Mouse (Mus musculus) CD8-positive naive resting alpha-beta T cell, adult 57 days (primary cell): ENCODE results near the gene Gabarapl2. TPM values are rescaled to one million over a fixed set of nuclear protein-coding genes. Genes with fewer than 3 reads are reported as not detected.

ENCODE experiments used
- total RNA-seq: library from RNA; stranded (reverse); gene quantifications from one replicate; pipeline ENCODE4 v1.2.4, GENCODE M21; 2023

Gabarapl2 gene
- total RNA-seq = 92.2 TPM

DNA sequence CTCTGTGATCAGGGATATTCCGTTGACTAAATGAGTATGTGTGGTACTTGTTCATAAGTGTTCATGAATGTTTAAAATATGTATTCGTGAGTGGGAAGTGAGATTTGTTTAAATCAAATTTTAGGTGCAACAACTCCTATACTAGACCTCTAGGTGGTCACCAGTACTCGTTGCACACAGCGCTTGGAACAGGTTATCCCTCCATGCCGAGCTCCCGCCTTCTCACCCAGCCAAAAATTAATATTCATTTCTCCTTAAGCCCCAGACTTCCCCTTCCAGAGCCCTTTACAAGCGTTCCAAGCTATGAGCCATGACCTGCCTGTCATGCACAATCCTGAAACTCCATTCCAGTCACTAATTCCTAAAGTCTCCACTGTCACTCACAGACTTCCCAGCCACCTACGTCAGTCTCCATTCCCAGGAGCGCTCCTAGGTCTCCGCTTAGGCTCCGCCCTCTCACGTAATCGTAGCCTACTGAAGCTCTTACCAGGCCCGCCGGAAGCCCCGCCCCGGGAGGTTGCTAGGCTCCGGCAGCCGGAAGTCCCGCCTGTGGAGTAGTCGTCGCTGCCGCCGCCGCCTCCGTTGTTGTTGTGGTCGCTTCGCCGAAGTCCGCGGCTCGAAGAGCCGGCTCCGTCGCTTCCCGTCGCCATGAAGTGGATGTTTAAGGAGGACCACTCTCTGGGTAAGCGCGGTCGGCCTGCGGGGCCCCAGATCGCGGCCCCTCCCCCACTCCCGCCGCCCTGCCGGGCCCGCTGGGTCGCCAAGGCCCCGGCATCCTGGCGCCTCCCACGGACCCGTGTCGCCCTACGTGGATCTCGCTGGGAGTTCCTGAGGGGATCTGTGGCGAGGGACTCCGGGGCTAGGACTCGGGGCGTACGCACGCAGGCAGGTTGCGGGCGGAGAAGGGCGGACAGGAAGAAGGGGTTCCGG lies at the start of gene Gabarapl2:
Gabarapl2 (plus strand) TSS at position 533 of the 930 bp plus-strand sequence.

DNA sequence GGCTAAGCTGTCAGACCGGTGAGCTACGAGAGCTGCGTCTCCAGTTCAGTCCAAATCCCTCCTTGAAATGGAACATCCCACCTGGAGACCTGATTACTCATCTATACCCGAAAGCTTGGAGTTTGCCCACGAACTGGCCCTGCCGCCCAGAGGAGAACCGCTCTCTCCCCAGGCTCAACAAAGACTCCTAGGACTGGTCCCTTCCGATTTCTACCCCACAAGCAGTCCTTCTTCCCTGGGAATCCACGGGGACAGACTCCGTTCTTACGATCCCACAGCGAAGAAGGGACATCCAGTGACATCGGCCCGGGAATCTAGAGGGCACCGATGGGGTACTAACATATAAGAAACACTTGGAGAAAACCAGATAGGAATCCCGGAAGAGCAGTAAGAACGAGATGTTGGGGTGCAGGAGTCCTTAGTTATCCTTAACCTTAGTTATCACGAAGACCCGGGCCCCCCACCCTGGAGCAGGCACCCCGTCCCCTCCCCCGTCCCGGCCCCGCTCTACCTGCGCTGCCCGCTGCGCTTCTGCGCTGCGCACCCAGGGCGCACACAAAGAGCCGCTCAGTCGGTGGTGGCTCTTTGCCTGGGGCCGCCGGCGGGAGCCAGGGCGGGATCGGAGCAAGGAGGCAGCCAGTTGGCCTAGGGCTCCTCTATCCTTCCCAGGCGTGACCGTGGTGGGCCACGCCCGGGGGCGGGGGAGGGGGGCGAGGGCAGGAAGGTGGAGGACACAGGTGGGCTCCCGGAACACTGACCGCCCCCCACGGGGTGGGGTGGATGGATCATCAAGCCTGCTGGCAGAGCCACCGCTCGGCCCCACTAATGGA lies 30.7 kb upstream of the Gabarapl2 start, which contains the start of gene Chst5:
Chst5 (minus strand) TSS at position 827 of the 830 bp plus-strand sequence.

DNA sequence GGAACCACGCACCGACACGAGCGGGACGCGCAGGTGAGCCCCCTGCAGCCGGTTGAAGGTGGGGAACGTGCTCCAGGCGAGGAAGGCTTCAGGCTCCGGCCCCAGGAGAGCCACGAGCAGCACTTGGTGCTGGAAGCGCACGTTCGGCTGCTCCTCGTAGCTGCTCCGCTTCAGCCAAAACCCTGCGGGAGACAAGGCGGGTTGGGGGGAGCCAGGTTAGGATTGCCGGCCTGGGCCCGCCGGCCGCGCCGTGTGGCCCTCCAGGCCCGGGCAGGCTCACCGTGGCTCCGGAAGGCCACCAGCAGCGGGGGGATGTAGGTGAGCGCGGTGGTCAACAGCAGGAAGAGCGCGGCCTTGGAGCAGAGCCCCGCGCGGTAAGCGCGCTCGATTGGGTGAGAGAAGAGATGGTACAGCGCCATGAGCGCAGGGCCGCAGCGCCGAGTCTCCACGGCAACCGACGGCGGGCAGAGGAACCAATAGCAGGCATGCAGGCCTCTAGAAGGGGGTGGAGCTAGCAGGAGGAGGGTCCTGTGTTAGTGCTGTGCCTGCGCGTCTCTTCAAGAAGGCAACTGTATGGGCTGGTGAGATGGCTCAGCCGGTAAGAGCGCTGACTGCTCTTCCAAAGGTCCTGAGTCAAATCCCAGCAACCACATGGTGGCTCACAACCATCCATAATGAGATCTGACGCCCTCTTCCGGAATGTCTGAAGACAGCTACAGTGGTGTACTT lies 7.0 kb upstream of the Gabarapl2 start, which contains the start of gene Tmem231:
Tmem231 (minus strand) TSS at position 534 of the 729 bp plus-strand sequence.

DNA sequence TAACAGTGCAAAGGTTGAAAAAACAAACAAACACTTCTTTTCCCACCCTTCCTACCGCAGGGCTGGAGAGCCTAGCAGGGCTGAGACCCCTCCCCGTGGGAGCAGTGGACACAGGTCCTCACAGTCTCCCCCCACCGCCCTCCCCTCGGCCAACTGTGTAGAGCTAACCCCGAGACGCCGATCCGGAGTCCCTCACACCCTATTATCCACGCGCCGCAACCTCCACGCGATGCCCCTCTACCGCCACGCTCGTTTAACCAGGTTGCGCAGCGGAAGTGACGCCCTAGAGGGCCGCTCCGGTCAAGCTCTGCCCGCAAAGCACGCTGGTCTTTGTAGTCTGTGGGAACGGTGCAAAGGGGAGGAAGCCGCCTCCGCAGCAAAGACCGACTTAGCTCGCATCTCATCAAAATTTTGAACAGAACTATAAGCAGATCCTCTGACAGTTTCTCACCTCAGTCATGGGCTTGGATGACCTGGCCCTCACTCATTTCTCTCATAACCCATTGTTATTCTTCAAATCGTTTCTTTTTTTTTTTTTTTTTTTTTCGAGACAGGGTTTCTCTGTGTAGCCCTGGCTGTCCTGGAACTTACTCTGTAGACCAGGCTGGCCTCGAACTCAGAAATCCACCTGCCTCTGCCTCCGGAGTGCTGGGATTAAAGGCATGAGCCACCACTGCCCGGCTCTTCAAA lies 51.7 kb downstream of the Gabarapl2 start, which contains the start of gene Adat1:
Adat1 (minus strand) TSS at position 290 of the 690 bp plus-strand sequence.

Other genes with a start within 250 kb of the Gabarapl2 start
- 24.3 TPM for gene Ctrb1, start 249.7 kb upstream of the Gabarapl2 start, total RNA-seq
- not detected for gene Bcar1, start 196.9 kb upstream of the Gabarapl2 start, total RNA-seq
- 37.2 TPM for gene Cfdp1, start 86.4 kb upstream of the Gabarapl2 start, total RNA-seq
- gene Tmem170, start 64.0 kb upstream of the Gabarapl2 start, total RNA-seq = 2.5 TPM
- not detected for gene Chst5, start 30.3 kb upstream of the Gabarapl2 start, total RNA-seq
- gene Tmem231, start 6.8 kb upstream of the Gabarapl2 start, total RNA-seq = 0.98 TPM
- 4.9 TPM for gene Adat1, start 51.6 kb downstream of the Gabarapl2 start, total RNA-seq
- gene Kars, start 70.6 kb downstream of the Gabarapl2 start, total RNA-seq = 82.9 TPM
- 12.7 TPM for gene Terf2ip, start 70.7 kb downstream of the Gabarapl2 start, total RNA-seq
- gene Gm6793, start 74.3 kb downstream of the Gabarapl2 start, total RNA-seq = 0.46 TPM